Mouse (Mus musculus) kidney, embryonic 16.5 days (tissue): ENCODE measurements around the gene Vmn2r15. TPM values are rescaled to one million over a fixed set of nuclear protein-coding genes. Genes with fewer than 3 reads are reported as not detected.

ENCODE experiments used
- ATAC-seq: fragments of 200-750 bp; cut with Nextera tagmentation; 2 replicates; pipeline ENCODE4 v1.8.0; 2017; ENCODE audit warnings: moderate TSS enrichment; ENCODE audit not compliant: low FRiP score, low TSS enrichment
- H3K27ac ChIP-seq: fragments of 300-500 bp; sonication (generic); 2 replicates; pipeline ENCODE4 v1.5.1; 2014; ENCODE audit warnings: low read length
- H3K27me3 ChIP-seq: fragments of 300-500 bp; sonication (generic); 2 replicates; pipeline ENCODE4 v1.6.1; 2014; ENCODE audit warnings: low read length, control low read depth, mixed read lengths; ENCODE audit not compliant: insufficient read depth
- H3K36me3 ChIP-seq: fragments of 300-500 bp; sonication (generic); 2 replicates; pipeline ENCODE4 v1.6.1; 2014; ENCODE audit warnings: low read length, control low read depth, mixed read lengths; ENCODE audit not compliant: insufficient read depth
- H3K4me1 ChIP-seq: fragments of 300-500 bp; sonication (generic); 2 replicates; pipeline ENCODE4 v1.6.1; 2014; ENCODE audit warnings: low read length, control low read depth, mixed read lengths; ENCODE audit not compliant: insufficient read depth
- H3K4me2 ChIP-seq: fragments of 300-500 bp; sonication (generic); replicated peaks from 2 replicates; pipeline ENCODE4 v1.6.1; 2014; ENCODE audit warnings: low read depth, low read length
- H3K4me3 ChIP-seq: fragments of 300-500 bp; sonication (generic); 2 replicates; pipeline ENCODE4 v1.5.1; 2014; ENCODE audit warnings: mild to moderate bottlenecking, low read length
- H3K9ac ChIP-seq: fragments of 300-500 bp; sonication (generic); replicated peaks from 2 replicates; pipeline ENCODE4 v1.6.1; 2014; ENCODE audit warnings: low read length
- H3K9me3 ChIP-seq: fragments of 300-500 bp; sonication (generic); 2 replicates; pipeline ENCODE4 v1.6.1; 2016; ENCODE audit warnings: low read length, control low read depth
- WGBS: fragments of 180-500 bp; shearing (Covaris S2); extraction: QIAGEN DNeasy Blood & Tissue Kit; methylation state at CpG from one replicate; pipeline ENCODE4 v1.1.7; 2014; 5-methylcytosine and 5-hydroxymethylcytosine counted together
- polyA plus RNA-seq: library from polyadenylated mRNA; unstranded; fragments of >200 nt; fragmentation: Nextera tagmentation; extraction: Ambion mirVana; gene quantifications from 2 replicates; pipeline ENCODE4 v1.2.1, GENCODE M21; 2015

Vmn2r15 gene
- polyA plus RNA-seq: not detected in 2 replicates

GRCm38 (mm10) chr5:109297544-109297943, at the start of gene Vmn2r15:
TSS of gene Vmn2r15 (minus strand) at chr5:109297644.
- H3K9me3 ChIP-seq: 0 out of 2 replicates have a peak, but pooled peaks cover 3% of the 10 kb centered on the region
- 54% methylated on average over 3 of the region's 3 CpGs for WGBS
- H3K4me2 ChIP-seq: no peak within 1 kb of the TSS
- no peaks in the 10 kb centered on the region for H3K27me3 ChIP-seq
- no peaks in the 10 kb centered on the region for H3K4me1 ChIP-seq
- H3K36me3 ChIP-seq: no peaks in the 10 kb centered on the region
- ATAC-seq: no peak
- H3K4me3 ChIP-seq: no peak within 1 kb of the TSS
- no peak within 1 kb of the TSS for H3K9ac ChIP-seq
- H3K27ac ChIP-seq: no peak within 1 kb of the TSS

GRCm38 (mm10) chr5:109329862-109330261, 32.4 kb upstream of the Vmn2r15 start, which contains the start of gene Vmn2r16:
TSS of gene Vmn2r16 (plus strand) at chr5:109330162.
- WGBS: 54% methylated on average over 2 of the region's 2 CpGs
- Histone ChIP-seq H3K9ac (no peak within 1 kb of the TSS), H3K4me1 (no peaks in the 10 kb centered on the region), H3K4me2 (no peak within 1 kb of the TSS), H3K36me3 (no peaks in the 10 kb centered on the region), H3K27me3 (no peaks in the 10 kb centered on the region), H3K4me3 (no peak within 1 kb of the TSS), H3K9me3 (peaks cover 16% of the 10 kb centered on the region), H3K27ac (no peak within 1 kb of the TSS)
- ATAC-seq: no peak

GRCm38 (mm10) chr5:109294655-109295054, 2.8 kb downstream of the Vmn2r15 start:
- Histone ChIP-seq H3K9ac (no peak overlapping the region), H3K36me3 (no peaks in the 10 kb centered on the region), H3K4me1 (no peaks in the 10 kb centered on the region), H3K27ac (no peak overlapping the region), H3K4me3 (no peak overlapping the region), H3K9me3 (no peaks in the 10 kb centered on the region), H3K27me3 (no peaks in the 10 kb centered on the region), H3K4me2 (no peak overlapping the region)
- WGBS: 85% methylated on average over 3 of the region's 3 CpGs
- no peak for ATAC-seq

Other genes with a start within 250 kb of the Vmn2r15 start
- gene Vmn2r11, start 238.1 kb downstream of the Vmn2r15 start, polyA plus RNA-seq: not detected in 2 replicates
- gene Vmn2r12, start 199.7 kb downstream of the Vmn2r15 start, polyA plus RNA-seq: not detected in 2 replicates
- not detected in 2 replicates for gene Vmn2r13, start 105.4 kb downstream of the Vmn2r15 start, polyA plus RNA-seq
- not detected in 2 replicates for gene Vmn2r14, start 72.9 kb downstream of the Vmn2r15 start, polyA plus RNA-seq
- gene Vmn2r16, start 32.5 kb upstream of the Vmn2r15 start, polyA plus RNA-seq: not detected in 2 replicates
- not detected in 2 replicates for gene Vmn2r17, start 122.0 kb upstream of the Vmn2r15 start, polyA plus RNA-seq